Mouse (Mus musculus) MEL (cell line): ENCODE measurements at regions not wholly inside any gene's neighbourhood (a gene's known extent, or its start where the extent isn't known, plus 50 kb on each side); places are given as distances from the start of the nearest gene placed in this dataset.

Source experiments
- DNase-seq: peaks from one replicate; pipeline ENCODE4 v3.0.0; 2011; ENCODE audit warnings: low read depth, low spot score
- H3K27ac ChIP-seq: 2 replicates; pipeline ENCODE4 v1.5.1; 2012; ENCODE audit warnings: low read depth, mild to moderate bottlenecking, control low read depth, low read length, moderate library complexity; ENCODE audit not compliant: control insufficient read depth
- H3K27me3 ChIP-seq, 2 experiments: fragments of 150-350 bp in 1 of 2; sonication (generic) in 1 of 2; 2 replicates each; pipeline ENCODE4 v1.6.1; 2012; ENCODE audit warnings: low read length in 2 of 2, mild to moderate bottlenecking in 2 of 2, improper control_type of control experiment in 1 of 2, moderate library complexity in 1 of 2; ENCODE audit not compliant: insufficient read depth in 2 of 2, control insufficient read depth in 1 of 2
- H3K36me3 ChIP-seq, 2 experiments: 2 replicates each; pipeline ENCODE4 v1.6.1; 2012 to 2014; ENCODE audit warnings: low read length in 2 of 2, improper control_type of control experiment in 1 of 2, inconsistent platforms in 1 of 2, mild to moderate bottlenecking in 1 of 2; ENCODE audit not compliant: insufficient read depth in 2 of 2, control insufficient read depth in 1 of 2
- H3K4me1 ChIP-seq, 2 experiments: fragments of 150-350 bp in 1 of 2; sonication (generic) in 1 of 2; 2 replicates each; pipeline ENCODE4 v1.6.1; 2012; ENCODE audit warnings: low read length in 2 of 2, improper control_type of control experiment in 1 of 2, mild to moderate bottlenecking in 1 of 2; ENCODE audit not compliant: insufficient read depth in 2 of 2, control insufficient read depth in 1 of 2
- H3K4me3 ChIP-seq, 2 experiments: fragments of 150-350 bp in 1 of 2; sonication (generic) in 1 of 2; 2 replicates each; pipeline ENCODE4 v1.5.1; 2012; ENCODE audit warnings: low read depth in 2 of 2, low read length in 2 of 2, mild to moderate bottlenecking in 2 of 2, moderate library complexity in 2 of 2, control low read depth in 1 of 2, improper control_type of control experiment in 1 of 2; ENCODE audit not compliant: control insufficient read depth in 1 of 2, insufficient read depth in 1 of 2
- H3K79me2 ChIP-seq: 2 replicates; pipeline ENCODE4 v1.6.1; 2012; ENCODE audit warnings: mild to moderate bottlenecking, low read length, moderate library complexity; ENCODE audit not compliant: control insufficient read depth, poor library complexity, insufficient read depth
- H3K9ac ChIP-seq: 2 replicates; pipeline ENCODE4 v1.6.1; 2012; ENCODE audit warnings: low read depth, mild to moderate bottlenecking, control low read depth, low read length, moderate library complexity; ENCODE audit not compliant: control insufficient read depth, poor library complexity, severe bottlenecking
- H3K9me3 ChIP-seq: fragments of 150-350 bp; sonication (generic); replicated peaks from 2 replicates; pipeline ENCODE4 v1.6.1; 2012; ENCODE audit warnings: mild to moderate bottlenecking, low read length, improper control_type of control experiment, moderate library complexity; ENCODE audit not compliant: insufficient read depth
- CHD1 ChIP-seq: IDR thresholded peaks from 2 replicates; pipeline ENCODE4 v1.6.1; 2012; ENCODE audit warnings: low read depth, mild to moderate bottlenecking, inconsistent platforms, low read length, improper control_type of control experiment
- CHD2 ChIP-seq: IDR thresholded peaks from 2 replicates; pipeline ENCODE4 v1.6.1; 2011; ENCODE audit warnings: low read length, improper control_type of control experiment
- E2F4 ChIP-seq: IDR thresholded peaks from 2 replicates; pipeline ENCODE4 v1.6.1; 2011; ENCODE audit warnings: low read depth, low read length, improper control_type of control experiment, borderline replicate concordance
- ELF1 ChIP-seq: IDR thresholded peaks from 2 replicates; pipeline ENCODE4 v1.6.1; 2014; ENCODE audit warnings: low read depth, mild to moderate bottlenecking, inconsistent platforms, low read length, improper control_type of control experiment, moderate library complexity
- ETS1 ChIP-seq: IDR thresholded peaks from 2 replicates; pipeline ENCODE4 v1.6.1; 2012; ENCODE audit warnings: low read depth, mild to moderate bottlenecking, inconsistent platforms, low read length, improper control_type of control experiment, moderate library complexity
- KAT2A ChIP-seq: conservative IDR thresholded peaks from 2 replicates; pipeline ENCODE4 v1.6.1; 2012; ENCODE audit warnings: low read depth, low read length, improper control_type of control experiment, inconsistent platforms
- MAFK ChIP-seq: IDR thresholded peaks from 2 replicates; pipeline ENCODE4 v1.6.1; 2011; ENCODE audit warnings: low read depth, mild to moderate bottlenecking, low read length, improper control_type of control experiment, borderline replicate concordance
- MAX ChIP-seq: IDR thresholded peaks from 2 replicates; pipeline ENCODE4 v1.6.1; 2011; ENCODE audit warnings: low read length, improper control_type of control experiment
- MEF2A ChIP-seq: IDR thresholded peaks from 2 replicates; pipeline ENCODE4 v1.6.1; 2014; ENCODE audit warnings: low read depth, mild to moderate bottlenecking, inconsistent platforms, low read length, improper control_type of control experiment; ENCODE audit not compliant: poor library complexity, insufficient replicate concordance, severe bottlenecking; ENCODE audit errors: extremely low read depth
- MXI1 ChIP-seq: IDR thresholded peaks from 2 replicates; pipeline ENCODE4 v1.6.1; 2011; ENCODE audit warnings: mild to moderate bottlenecking, low read depth, low read length, improper control_type of control experiment
- MYB ChIP-seq: IDR thresholded peaks from 2 replicates; pipeline ENCODE4 v1.6.1; 2011; ENCODE audit warnings: mild to moderate bottlenecking, low read depth, low read length, improper control_type of control experiment
- MYC ChIP-seq: IDR thresholded peaks from 2 replicates; pipeline ENCODE4 v1.6.1; 2011; ENCODE audit warnings: low read depth, mild to moderate bottlenecking, low read length, improper control_type of control experiment, moderate library complexity
- NRF1 ChIP-seq: IDR thresholded peaks from 2 replicates; pipeline ENCODE4 v1.6.1; 2014; ENCODE audit warnings: low read depth, mild to moderate bottlenecking, inconsistent platforms, low read length, improper control_type of control experiment, moderate library complexity; ENCODE audit not compliant: poor library complexity, insufficient read depth, severe bottlenecking
- POLR2A ChIP-seq, 2 experiments: IDR thresholded peaks; 2 replicates each; pipeline ENCODE4 v1.6.1; 2011 to 2012; ENCODE audit warnings: low read length in 2 of 2, mild to moderate bottlenecking in 2 of 2, control low read depth in 1 of 2, improper control_type of control experiment in 1 of 2, low read depth in 1 of 2, moderate library complexity in 1 of 2; ENCODE audit not compliant: control insufficient read depth in 1 of 2, insufficient read depth in 1 of 2, poor library complexity in 1 of 2
- POLR2AphosphoS5 ChIP-seq: IDR thresholded peaks from 2 replicates; pipeline ENCODE4 v1.6.1; 2012; ENCODE audit warnings: low read depth, borderline replicate concordance, mild to moderate bottlenecking, inconsistent platforms, low read length, moderate library complexity, mixed read lengths
- SMC3 ChIP-seq: IDR thresholded peaks from 2 replicates; pipeline ENCODE4 v1.6.1; 2011; ENCODE audit warnings: low read depth, low read length, improper control_type of control experiment
- TBP ChIP-seq: IDR thresholded peaks from 2 replicates; pipeline ENCODE4 v1.8.0; 2011; ENCODE audit warnings: low read depth, low read length, improper control_type of control experiment
- TCF12 ChIP-seq: IDR thresholded peaks from 2 replicates; pipeline ENCODE4 v1.6.1; 2014; ENCODE audit warnings: low read depth, mild to moderate bottlenecking, inconsistent platforms, low read length, improper control_type of control experiment, moderate library complexity
- USF1 ChIP-seq: IDR thresholded peaks from 2 replicates; pipeline ENCODE4 v1.6.1; 2014; ENCODE audit warnings: low read depth, mild to moderate bottlenecking, inconsistent platforms, low read length, improper control_type of control experiment, moderate library complexity
- USF2 ChIP-seq, 2 experiments: IDR thresholded peaks; 2 replicates each; pipeline ENCODE4 v1.6.1; 2011 to 2012; ENCODE audit warnings: improper control_type of control experiment in 2 of 2, low read length in 2 of 2, borderline replicate concordance in 1 of 2, inconsistent platforms in 1 of 2, low read depth in 1 of 2, mild to moderate bottlenecking in 1 of 2; ENCODE audit not compliant: insufficient read depth in 1 of 2
- ZKSCAN1 ChIP-seq: IDR thresholded peaks from 2 replicates; pipeline ENCODE4 v1.6.1; 2012; ENCODE audit warnings: low read depth, mild to moderate bottlenecking, inconsistent platforms, low read length, improper control_type of control experiment, moderate library complexity

- H3K4me3 ChIP-seq, result no peak overlapping the region
Observed at GRCm38 (mm10) chr17:93484540-93484939, 285.7 kb downstream of the Adcyap1 start.

DNA sequence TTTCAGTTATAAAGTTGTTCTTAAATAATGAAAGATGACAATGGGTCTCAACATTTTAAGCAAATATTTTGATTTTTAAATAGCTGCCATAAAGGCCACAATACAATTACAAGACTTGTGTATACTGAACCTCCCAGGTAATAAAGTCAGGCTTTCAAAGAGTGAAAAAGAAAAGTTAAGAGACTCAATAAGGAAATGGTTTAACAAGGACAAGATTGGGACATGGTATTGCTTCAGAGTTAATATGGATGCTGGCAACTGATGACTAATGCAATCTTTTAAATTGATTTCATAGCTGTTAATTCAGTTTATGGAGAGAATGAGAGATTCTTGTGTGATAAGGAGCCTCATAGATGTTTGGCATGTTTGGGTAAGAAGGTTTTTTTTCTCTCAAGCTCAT lies 287.6 kb downstream of the Adcyap1 start:
- no peak for TF ChIP-seq E2F4
- no peak for TF ChIP-seq CHD2
- no peak for TF ChIP-seq MAFK
- no peak for TF ChIP-seq TCF12
- TF ChIP-seq MEF2A, result no peak
- no peak for TF ChIP-seq USF2 (IDR thresholded peaks at IDR 0.05; ENCODE audit: borderline replicate concordance in 1 of 2, insufficient read depth in 1 of 2, low read depth in 1 of 2, low read length in 2 of 2)
- no peak for TF ChIP-seq ELF1
- no peak for TF ChIP-seq NRF1
- TF ChIP-seq ZKSCAN1, result no peak
- TF ChIP-seq MAX, result no peak
- TF ChIP-seq KAT2A, result no peak
- no peak for TF ChIP-seq MYB
- TF ChIP-seq, all 39 proteins: peak for 0
- no peak for DNase-seq
- Histone ChIP-seq H3K79me2 (no peaks in the 10 kb centered on the region), H3K4me3 (no peak overlapping the region), H3K27me3 (no peaks in the 10 kb centered on the region), H3K9me3 (no peaks in the 10 kb centered on the region), H3K4me1 (no peaks in the 10 kb centered on the region), H3K9ac (no peak overlapping the region), H3K27ac (no peak overlapping the region), H3K36me3 (no peaks in the 10 kb centered on the region)

More at GRCm38 (mm10) chr17:93484540-93484939, 285.7 kb downstream of the Adcyap1 start:
- Histone ChIP-seq H3K79me2 (no peaks in the 10 kb centered on the region), H3K36me3 (no peaks in the 10 kb centered on the region), H3K27me3 (no peaks in the 10 kb centered on the region), H3K9ac (no peak overlapping the region), H3K4me1 (no peaks in the 10 kb centered on the region), H3K9me3 (no peaks in the 10 kb centered on the region), H3K27ac (no peak overlapping the region)
- TF ChIP-seq USF1, result peak; percentile 46; the same call in 1 of the 2 replicates
- no peak for TF ChIP-seq ZKSCAN1
- no peak for DNase-seq

DNA sequence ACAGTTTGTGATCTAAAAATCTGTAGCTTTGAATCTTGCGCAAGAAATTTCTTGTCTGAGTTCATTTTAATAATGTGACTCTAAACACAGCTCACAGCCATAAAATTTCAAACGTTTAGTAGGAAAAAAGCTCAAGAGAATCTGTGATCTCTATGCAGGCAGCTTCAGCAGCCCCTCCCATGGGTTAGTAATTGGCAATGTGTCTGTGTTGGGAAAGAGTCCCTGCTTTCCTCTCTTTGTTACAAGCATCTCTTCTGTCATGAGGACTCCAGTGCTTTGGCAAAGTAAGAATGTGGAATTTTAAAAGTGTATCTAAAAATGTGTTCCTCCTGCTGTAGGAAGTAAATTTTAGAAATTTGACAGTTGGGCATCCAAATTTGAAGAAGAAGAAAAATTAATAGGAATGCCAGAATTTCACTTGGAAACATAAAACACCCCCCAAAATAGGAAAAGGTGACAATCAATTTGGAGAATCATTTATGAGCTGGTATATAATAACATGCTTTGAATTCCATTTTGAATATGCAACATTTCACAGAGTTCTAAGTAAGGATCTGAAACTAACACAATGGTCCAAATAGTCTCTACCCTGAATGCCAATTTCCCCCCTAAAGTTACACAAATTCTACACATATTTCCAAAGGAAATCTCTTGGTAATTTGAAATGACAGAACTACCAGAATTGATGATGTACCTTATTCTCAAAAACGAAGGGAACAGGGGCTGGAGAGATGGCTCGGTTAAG lies 291.3 kb downstream of the Adcyap1 start:
- H3K27me3 ChIP-seq, result no peaks in the 10 kb centered on the region
- H3K4me3 ChIP-seq, result no peak overlapping the region
- H3K4me1 ChIP-seq, result no peaks in the 10 kb centered on the region
- no peak overlapping the region for H3K27ac ChIP-seq
- H3K36me3 ChIP-seq, result no peaks in the 10 kb centered on the region
- no peak for TF ChIP-seq TBP
- TF ChIP-seq CHD1, result no peak
- no peak for TF ChIP-seq MXI1
- no peak for TF ChIP-seq MYC
- TF ChIP-seq NRF1, result no peak
- TF ChIP-seq SMC3, result no peak
- no peak for TF ChIP-seq POLR2A (IDR thresholded peaks at IDR 0.05; ENCODE audit: control insufficient read depth in 1 of 2, insufficient read depth in 1 of 2, low read depth in 1 of 2, low read length in 2 of 2, poor library complexity in 1 of 2)
- no peak for TF ChIP-seq POLR2AphosphoS5
- no peak for TF ChIP-seq KAT2A
- no peak for TF ChIP-seq ETS1
- no peak overlapping the region for H3K9ac ChIP-seq
- DNase-seq, result no peak
- H3K79me2 ChIP-seq, result no peaks in the 10 kb centered on the region
- no peaks in the 10 kb centered on the region for H3K9me3 ChIP-seq
